Mouse (Mus musculus): ENCODE measurements around the gene Cers6.

- TF ChIP-seq CTCF (IDR thresholded peaks at IDR 0.05; ENCODE audit: low read depth), result no peak
- no peak for TF ChIP-seq EP300 (IDR thresholded peaks at IDR 0.05; ENCODE audit: low read depth)
Observed at GRCm38 (mm10) chr2:69061910-69062689, 200.9 kb downstream of the Cers6 start.

All from liver, embryonic 14.5 days (tissue).